15 mouse cellular contexts compared by ENCODE assay signal in genomic region chr7:130367222-130368035, GRCm38 (mm10).
A peak's percentile ranks its signal among the peaks of the same experiment; 100 is the strongest.
DNase-seq lines count a peak whose midpoint lies in the region; ATAC-seq and TF ChIP-seq lines count a peak whose summit lies in the region.
"Had no signal": no experiment of that assay in that cellular context is flagged by ENCODE, and none has a peak within 500 bp of the region (broad histone marks: within the 10 kb centered on the region; RNA-seq: fewer than 3 reads in every experiment).

No protein-coding gene starts in this region.

- no peak for TF ChIP-seq POLR2A in thymus, adult 2 months (IDR thresholded peaks at IDR 0.05; ENCODE audit: control insufficient read depth, extremely low read depth, insufficient read depth, low read length, poor library complexity)

- no peaks in the 10 kb centered on the region for H3K36me3 ChIP-seq in forebrain, embryonic 15.5 days
- no peaks in the 10 kb centered on the region for H3K36me3 ChIP-seq in neural tube, embryonic 12.5 days
- no peaks in the 10 kb centered on the region for H3K36me3 ChIP-seq in thymus, adult 2 months (ENCODE audit: control insufficient read depth, insufficient read depth, low read length)
- H3K36me3 ChIP-seq in intestine, postnatal 0 days (ENCODE audit: control insufficient read depth, insufficient read depth): no peaks in the 10 kb centered on the region
- H3K36me3 ChIP-seq: heart, embryonic 12.5 days; limb, embryonic 12.5 days had no signal

- WGBS in forebrain, embryonic 15.5 days: 4% methylated on average over 12 of the region's 12 CpGs
- WGBS in neural tube, embryonic 12.5 days: 12% methylated on average over 12 of the region's 12 CpGs
- 82% methylated on average over 12 of the region's 12 CpGs for WGBS in thymus, adult 2 months
- 66% methylated on average over 12 of the region's 12 CpGs for WGBS in intestine, postnatal 0 days

- no peak overlapping the region for H3K4me2 ChIP-seq in forebrain, embryonic 15.5 days (replicated peaks)
- H3K4me2 ChIP-seq in neural tube, embryonic 12.5 days (replicated peaks): peak overlapping the region; percentile 51; the same call in 1 of the 2 replicates
- H3K4me2 ChIP-seq in intestine, postnatal 0 days (replicated peaks; ENCODE audit: low read depth): no peak overlapping the region

- 0 out of 2 replicates have a peak, but pooled peaks cover 4% of the 10 kb centered on the region for H3K9me3 ChIP-seq in forebrain, embryonic 15.5 days
- peaks cover 14% of the 10 kb centered on the region; the same call in 1 of the 2 replicates for H3K9me3 ChIP-seq in neural tube, embryonic 12.5 days
- H3K9me3 ChIP-seq in intestine, postnatal 0 days (ENCODE audit: control insufficient read depth): no peaks in the 10 kb centered on the region

- H3K27me3 ChIP-seq in forebrain, embryonic 15.5 days: no peaks in the 10 kb centered on the region; the same call in 1 of the 2 replicates
- no peaks in the 10 kb centered on the region for H3K27me3 ChIP-seq in neural tube, embryonic 12.5 days (replicated peaks)
- no peaks in the 10 kb centered on the region for H3K27me3 ChIP-seq in thymus, adult 2 months (ENCODE audit: control insufficient read depth, insufficient read depth, low read length)
- no peaks in the 10 kb centered on the region for H3K27me3 ChIP-seq in intestine, postnatal 0 days (replicated peaks; ENCODE audit: control insufficient read depth, insufficient read depth, low read length)
- H3K27me3 ChIP-seq: limb, embryonic 12.5 days had no signal

- peak; percentile 58 for DNase-seq in embryo, embryonic 9.5 days (ENCODE audit: extremely low spot score)
- DNase-seq in mesoderm, embryonic 11.5 days (ENCODE audit: low read depth, low spot score): peak; percentile 54
- DNase-seq in left cerebral cortex, postnatal 10 days (ENCODE audit: extremely low spot score in 1 of 2, low spot score in 2 of 2): no peak
- no peak for DNase-seq in thymus, adult 2 months
- DNase-seq: cerebellum, adult 9-10 months; lung, adult 18-20 months; thymus, postnatal 36 days had no signal

- H3K27ac ChIP-seq in forebrain, embryonic 15.5 days (replicated peaks): no peak overlapping the region
- H3K27ac ChIP-seq in neural tube, embryonic 12.5 days: no peak overlapping the region
- no peak overlapping the region for H3K27ac ChIP-seq in thymus, adult 2 months (ENCODE audit: control insufficient read depth, insufficient read depth, low read length)
- H3K27ac ChIP-seq in intestine, postnatal 0 days (ENCODE audit: low read depth, low read length): no peak overlapping the region
- H3K27ac ChIP-seq: kidney, postnatal 0 days; limb, embryonic 12.5 days had no signal

- ATAC-seq in forebrain, embryonic 15.5 days (replicated peaks): peak; percentile 85
- ATAC-seq in neural tube, embryonic 12.5 days (ENCODE audit: low FRiP score, low read depth): peak; percentile 84
- no peak for ATAC-seq in CD4-positive, CD25-positive, alpha-beta regulatory T cell, adult 4 months
- ATAC-seq in intestine, postnatal 0 days: no peak

- no peak overlapping the region for H3K9ac ChIP-seq in forebrain, embryonic 15.5 days (replicated peaks)
- H3K9ac ChIP-seq in neural tube, embryonic 12.5 days: no peak overlapping the region
- no peak overlapping the region for H3K9ac ChIP-seq in intestine, postnatal 0 days (ENCODE audit: low read depth, low read length)
- H3K9ac ChIP-seq: heart, embryonic 12.5 days; limb, embryonic 12.5 days had no signal

- intact Hi-C loops in left cerebral cortex, postnatal 10 days (cut with DNase I): no loop called here

- no peak overlapping the region for H3K4me3 ChIP-seq in forebrain, embryonic 15.5 days
- no peak overlapping the region for H3K4me3 ChIP-seq in neural tube, embryonic 12.5 days
- H3K4me3 ChIP-seq in thymus, adult 2 months (ENCODE audit: control insufficient read depth, insufficient read depth, low read length): no peak overlapping the region
- no peak overlapping the region for H3K4me3 ChIP-seq in intestine, postnatal 0 days (ENCODE audit: low read depth, low read length)
- H3K4me3 ChIP-seq: heart, embryonic 12.5 days; limb, embryonic 12.5 days; megakaryocyte, embryonic 14.5 days had no signal

- TF ChIP-seq CTCF in thymus, adult 2 months (IDR thresholded peaks at IDR 0.05; ENCODE audit: borderline replicate concordance, control insufficient read depth, extremely low read depth, insufficient read depth, low read length, poor library complexity): no peak
- no peak for TF ChIP-seq CTCF in intestine, postnatal 0 days (IDR thresholded peaks at IDR 0.05; ENCODE audit: low read depth)

- H3K4me1 ChIP-seq in forebrain, embryonic 15.5 days: peaks cover 32% of the 10 kb centered on the region
- peaks cover 37% of the 10 kb centered on the region for H3K4me1 ChIP-seq in neural tube, embryonic 12.5 days
- H3K4me1 ChIP-seq in thymus, adult 2 months (replicated peaks; ENCODE audit: control insufficient read depth, insufficient read depth, low read length): no peaks in the 10 kb centered on the region
- H3K4me1 ChIP-seq in intestine, postnatal 0 days (replicated peaks; ENCODE audit: control insufficient read depth, insufficient read depth, low read length): no peaks in the 10 kb centered on the region
- H3K4me1 ChIP-seq: megakaryocyte, embryonic 14.5 days had no signal

Comparison
In these comparisons a context has a peak if more than half of its experiments do, and no peak if none do; other contexts are left out.
1. DNase-seq: peak in embryo, embryonic 9.5 days (single experiment) and mesoderm, embryonic 11.5 days (single experiment); none in left cerebral cortex, postnatal 10 days (0 of 2) and thymus, adult 2 months (single experiment).
2. ATAC-seq: peak in forebrain, embryonic 15.5 days (single experiment) and neural tube, embryonic 12.5 days (single experiment); none in CD4-positive, CD25-positive, alpha-beta regulatory T cell, adult 4 months (single experiment) and intestine, postnatal 0 days (single experiment).